Mouse (Mus musculus) neural tube, embryonic 11.5 days (tissue): Measurements from ENCODE around the gene Gpsm3. TPM values are rescaled to one million over a fixed set of nuclear protein-coding genes. Genes with fewer than 3 reads are reported as not detected.

Experiments used
- ATAC-seq: fragments of 200-750 bp; cut with Nextera tagmentation; 2 replicates; pipeline ENCODE4 v1.8.0; 2017; ENCODE audit warnings: moderate number of reproducible peaks, mild to moderate bottlenecking, moderate TSS enrichment, moderate library complexity; ENCODE audit not compliant: insufficient read depth, low FRiP score, low TSS enrichment
- DNase-seq: peaks from one replicate; pipeline ENCODE4 v3.0.0-alpha.2; 2015; ENCODE audit warnings: low spot score
- H3K27ac ChIP-seq: fragments of 300-500 bp; sonication (generic); 2 replicates; pipeline ENCODE4 v1.5.1; 2014; ENCODE audit warnings: low read depth, mild to moderate bottlenecking, low read length
- H3K27me3 ChIP-seq: fragments of 300-500 bp; sonication (generic); 2 replicates; pipeline ENCODE4 v1.6.1; 2014; ENCODE audit warnings: mild to moderate bottlenecking, low read length, mixed read lengths; ENCODE audit not compliant: control insufficient read depth, insufficient read depth
- H3K36me3 ChIP-seq: fragments of 300-500 bp; sonication (generic); 2 replicates; pipeline ENCODE4 v1.6.1; 2014; ENCODE audit warnings: mild to moderate bottlenecking, low read length, moderate library complexity, mixed read lengths; ENCODE audit not compliant: control insufficient read depth, insufficient read depth
- H3K4me1 ChIP-seq: fragments of 300-500 bp; sonication (generic); 2 replicates; pipeline ENCODE4 v1.6.1; 2014; ENCODE audit warnings: low read length, mixed read lengths; ENCODE audit not compliant: control insufficient read depth, insufficient read depth
- H3K4me2 ChIP-seq: fragments of 300-500 bp; sonication (generic); 2 replicates; pipeline ENCODE4 v1.6.1; 2014; ENCODE audit warnings: low read depth, mild to moderate bottlenecking, moderate library complexity
- H3K4me3 ChIP-seq: fragments of 300-500 bp; sonication (generic); 2 replicates; pipeline ENCODE4 v1.5.1; 2014; ENCODE audit warnings: low read depth, low read length
- H3K9ac ChIP-seq: fragments of 300-500 bp; sonication (generic); 2 replicates; pipeline ENCODE4 v1.6.1; 2014; ENCODE audit warnings: mild to moderate bottlenecking, low read length
- H3K9me3 ChIP-seq: fragments of 300-500 bp; sonication (generic); 2 replicates; pipeline ENCODE4 v1.6.1; 2016; ENCODE audit warnings: low read length; ENCODE audit not compliant: control insufficient read depth
- WGBS: fragments of 180-500 bp; shearing (Covaris S2); extraction: QIAGEN DNeasy Blood & Tissue Kit; methylation state at CpG from one replicate; pipeline ENCODE4 v1.1.7; 2014; 5-methylcytosine and 5-hydroxymethylcytosine counted together
- polyA plus RNA-seq: library from polyadenylated mRNA; unstranded; fragments of >200 nt; fragmentation: Nextera tagmentation; extraction: Ambion mirVana; gene quantifications from 2 replicates; pipeline ENCODE4 v1.2.1, GENCODE M21; 2014

Gene Gpsm3
- polyA plus RNA-seq, 1 experiment from 2014 or later = 4.0 TPM

DNA sequence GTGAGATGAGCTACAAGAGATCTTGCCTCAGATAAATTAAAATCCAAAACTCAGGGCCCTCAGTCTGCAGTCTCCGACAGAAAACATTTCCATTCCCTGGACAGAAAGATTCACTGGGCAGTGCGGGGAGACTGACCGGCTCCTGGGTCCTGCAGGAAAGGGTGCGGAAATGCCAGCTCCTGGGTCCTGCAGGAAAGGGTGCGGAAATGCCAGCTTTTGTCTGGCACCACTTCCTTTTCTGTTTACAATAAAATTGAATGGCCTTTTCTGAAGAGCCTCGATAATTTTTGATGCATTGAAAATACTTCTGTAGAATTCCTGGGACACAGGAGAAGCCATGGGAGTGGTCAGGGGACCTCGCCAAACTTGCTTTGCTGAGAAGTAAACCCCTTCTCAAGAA lies 30.5 kb upstream of the Gpsm3 start:
- no peaks in the 10 kb centered on the region for H3K27me3 ChIP-seq
- no peak overlapping the region for H3K4me2 ChIP-seq
- no peaks in the 10 kb centered on the region for H3K9me3 ChIP-seq
- H3K36me3 ChIP-seq = no peaks in the 10 kb centered on the region
- DNase-seq (no peak), ATAC-seq (no peak)
- H3K27ac ChIP-seq = no peak overlapping the region
- 87% methylated on average over 7 of the region's 7 CpGs for WGBS
- H3K4me3 ChIP-seq = no peak overlapping the region
- no peak overlapping the region for H3K9ac ChIP-seq
- H3K4me1 ChIP-seq = no peaks in the 10 kb centered on the region

DNA sequence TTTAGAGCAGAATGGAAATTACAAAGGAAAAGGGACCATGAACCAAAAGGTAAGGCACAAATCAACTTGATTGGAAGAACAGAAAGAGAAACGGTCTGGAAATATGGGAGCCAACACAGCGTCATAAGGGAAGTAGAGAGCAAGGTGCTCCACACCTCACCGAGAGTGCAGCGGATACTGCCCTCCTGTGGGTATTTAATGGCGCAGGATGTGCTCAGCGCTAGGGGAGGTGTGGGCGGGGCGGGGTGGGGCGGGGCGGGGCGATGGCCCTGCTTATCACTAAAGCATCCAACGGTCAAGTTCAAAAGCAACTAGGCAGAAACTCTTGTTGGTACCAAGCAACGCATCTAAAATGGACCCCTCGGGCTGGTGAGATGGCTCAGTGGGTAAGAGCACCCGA lies 29.7 kb upstream of the Gpsm3 start:
- no peaks in the 10 kb centered on the region for H3K4me1 ChIP-seq
- no peak overlapping the region for H3K4me2 ChIP-seq
- 27% methylated on average over 15 of the region's 15 CpGs for WGBS
- H3K27ac ChIP-seq = no peak overlapping the region
- ATAC-seq = no peak
- no peak overlapping the region for H3K4me3 ChIP-seq
- no peaks in the 10 kb centered on the region for H3K9me3 ChIP-seq
- no peaks in the 10 kb centered on the region for H3K36me3 ChIP-seq
- DNase-seq = no peak
- H3K9ac ChIP-seq = no peak overlapping the region
- no peaks in the 10 kb centered on the region for H3K27me3 ChIP-seq

DNA sequence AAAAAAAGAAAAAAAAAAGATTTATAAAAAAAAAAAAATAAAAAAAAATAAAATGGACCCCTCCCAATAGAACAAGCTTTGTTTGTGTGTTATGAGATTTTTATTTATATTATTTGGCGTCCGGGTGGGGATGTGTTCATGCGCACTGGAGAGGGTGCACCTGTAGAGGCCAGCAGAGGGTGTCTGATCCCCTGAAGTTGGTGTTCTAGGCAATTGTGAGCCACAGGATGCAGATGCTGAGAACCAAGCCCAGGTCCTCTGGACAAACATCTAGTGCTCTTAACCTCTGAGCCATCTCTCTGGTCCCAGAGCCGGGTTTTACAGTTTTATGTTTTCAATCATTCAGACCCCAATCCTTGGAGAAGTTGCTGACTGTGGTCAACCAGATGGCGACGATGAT lies 29.2 kb upstream of the Gpsm3 start:
- Histone ChIP-seq H3K4me1 (no peaks in the 10 kb centered on the region), H3K36me3 (no peaks in the 10 kb centered on the region), H3K9ac (no peak overlapping the region), H3K4me2 (no peak overlapping the region), H3K27me3 (no peaks in the 10 kb centered on the region), H3K9me3 (no peaks in the 10 kb centered on the region), H3K27ac (no peak overlapping the region), H3K4me3 (no peak overlapping the region)
- 98% methylated on average over 6 of the region's 6 CpGs for WGBS
- no peak for ATAC-seq
- DNase-seq = no peak

DNA sequence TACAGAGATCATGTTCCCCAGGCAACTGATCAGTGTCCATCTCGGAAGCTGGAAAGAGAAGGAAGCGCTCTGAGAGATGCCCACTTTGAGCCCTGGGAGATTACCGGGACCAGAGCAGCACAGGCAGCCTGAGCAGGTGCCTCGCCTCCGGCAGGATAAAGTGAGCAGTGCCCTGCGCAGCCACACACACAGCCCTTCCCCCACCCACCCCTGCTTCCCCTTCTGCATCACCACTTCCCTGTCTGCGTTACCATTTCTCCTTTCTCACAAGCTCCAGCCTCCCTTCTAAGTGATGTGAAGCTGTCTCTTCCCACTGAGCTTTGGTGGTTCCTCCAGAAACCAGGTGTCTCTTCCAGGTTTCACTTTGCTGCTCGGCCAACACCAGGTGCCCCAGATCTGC lies 28.4 kb upstream of the Gpsm3 start:
- Histone ChIP-seq H3K4me2 (no peak overlapping the region), H3K27ac (no peak overlapping the region)

DNA sequence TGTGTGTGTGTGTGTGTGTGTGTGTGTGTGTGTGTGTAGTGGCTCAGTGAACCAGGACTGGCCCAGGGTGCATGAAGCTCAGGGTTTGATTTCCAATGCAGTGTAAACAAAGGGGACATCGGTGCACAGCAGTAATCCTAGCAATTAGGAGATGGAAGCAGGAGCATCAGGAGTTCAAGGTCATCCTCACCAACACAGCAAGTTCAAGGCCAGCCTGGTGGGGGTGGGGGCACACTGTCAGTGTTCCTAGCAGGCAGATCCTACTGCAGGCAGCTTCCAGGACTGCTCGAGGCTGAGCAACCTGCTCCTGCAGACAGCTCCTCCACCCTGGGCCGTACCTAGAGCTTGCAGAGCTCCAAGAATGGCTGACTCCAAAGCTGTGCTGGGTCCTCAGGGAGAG lies 27.0 kb upstream of the Gpsm3 start:
- H3K4me3 ChIP-seq = no peak overlapping the region
- 74% methylated on average over 3 of the region's 3 CpGs for WGBS
- H3K9ac ChIP-seq = no peak overlapping the region
- H3K27ac ChIP-seq = no peak overlapping the region
- DNase-seq (no peak), ATAC-seq (no peak)
- H3K27me3 ChIP-seq = no peaks in the 10 kb centered on the region
- no peaks in the 10 kb centered on the region for H3K4me1 ChIP-seq
- H3K36me3 ChIP-seq = no peaks in the 10 kb centered on the region
- H3K9me3 ChIP-seq = no peaks in the 10 kb centered on the region
- no peak overlapping the region for H3K4me2 ChIP-seq

More for the DNA sequence above, 28.4 kb upstream of the Gpsm3 start:
- Histone ChIP-seq H3K9me3 (no peaks in the 10 kb centered on the region), H3K4me1 (no peaks in the 10 kb centered on the region), H3K27me3 (no peaks in the 10 kb centered on the region), H3K4me3 (no peak overlapping the region), H3K36me3 (no peaks in the 10 kb centered on the region), H3K9ac (no peak overlapping the region)
- 47% methylated on average over 8 of the region's 8 CpGs for WGBS
- ATAC-seq (no peak), DNase-seq (no peak)

DNA sequence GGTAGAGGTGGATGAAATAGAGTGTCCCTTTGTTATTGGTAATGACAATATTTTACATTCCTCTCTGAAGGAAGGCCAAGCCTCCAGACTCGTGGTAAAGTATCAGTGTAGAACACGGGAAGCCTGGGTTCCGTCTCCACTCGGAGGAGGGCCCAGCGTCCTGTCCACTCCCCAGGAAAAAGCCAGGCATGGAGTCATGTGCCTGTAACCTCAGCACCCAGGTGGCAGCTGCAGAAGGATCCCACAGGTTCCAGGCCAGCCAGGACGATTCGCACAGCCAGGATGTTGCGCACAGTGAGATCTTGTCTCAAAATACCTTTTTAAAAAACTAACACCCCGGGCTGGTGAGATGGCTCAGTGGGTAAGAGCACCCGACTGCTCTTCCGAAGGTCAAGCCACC lies 26.3 kb upstream of the Gpsm3 start:
- ATAC-seq (no peak), DNase-seq (no peak)
- Histone ChIP-seq H3K36me3 (no peaks in the 10 kb centered on the region), H3K27ac (no peak overlapping the region), H3K9me3 (no peaks in the 10 kb centered on the region), H3K4me3 (no peak overlapping the region), H3K27me3 (no peaks in the 10 kb centered on the region), H3K4me1 (no peaks in the 10 kb centered on the region), H3K9ac (no peak overlapping the region), H3K4me2 (no peak overlapping the region)
- 73% methylated on average over 11 of the region's 11 CpGs for WGBS

GRCm38 (mm10) chr17:34564003-34564421 lies 25.6 kb upstream of the Gpsm3 start, which contains the start of gene Notch4:
Gene Notch4, plus strand, starts transcription at chr17:34564268.
- no peak within 1 kb of the TSS for H3K4me3 ChIP-seq
- peak within 1 kb of the TSS; percentile 6; the same call in 1 of the 2 replicates for H3K27ac ChIP-seq
- 6% methylated on average over 6 of the region's 6 CpGs for WGBS
- ATAC-seq (no peak), DNase-seq (peak; percentile 25)
- H3K4me1 ChIP-seq = no peaks in the 10 kb centered on the region
- H3K9ac ChIP-seq = peak within 1 kb of the TSS; percentile 16; the same call in 1 of the 2 replicates
- H3K27me3 ChIP-seq = no peaks in the 10 kb centered on the region
- no peaks in the 10 kb centered on the region for H3K9me3 ChIP-seq
- no peak within 1 kb of the TSS for H3K4me2 ChIP-seq
- H3K36me3 ChIP-seq = no peaks in the 10 kb centered on the region

- Histone ChIP-seq H3K9me3 (no peaks in the 10 kb centered on the region), H3K4me3 (no peak overlapping the region), H3K27ac (peak overlapping the region; percentile 6; the same call in 1 of the 2 replicates), H3K27me3 (no peaks in the 10 kb centered on the region), H3K4me1 (no peaks in the 10 kb centered on the region), H3K4me2 (no peak overlapping the region), H3K9ac (no peak overlapping the region), H3K36me3 (no peaks in the 10 kb centered on the region)
- ATAC-seq = no peak
- DNase-seq = peak; percentile 5
- WGBS = 42% methylated on average over 3 of the region's 3 CpGs
Measured at GRCm38 (mm10) chr17:34564796-34565195, 24.8 kb upstream of the Gpsm3 start.

DNA sequence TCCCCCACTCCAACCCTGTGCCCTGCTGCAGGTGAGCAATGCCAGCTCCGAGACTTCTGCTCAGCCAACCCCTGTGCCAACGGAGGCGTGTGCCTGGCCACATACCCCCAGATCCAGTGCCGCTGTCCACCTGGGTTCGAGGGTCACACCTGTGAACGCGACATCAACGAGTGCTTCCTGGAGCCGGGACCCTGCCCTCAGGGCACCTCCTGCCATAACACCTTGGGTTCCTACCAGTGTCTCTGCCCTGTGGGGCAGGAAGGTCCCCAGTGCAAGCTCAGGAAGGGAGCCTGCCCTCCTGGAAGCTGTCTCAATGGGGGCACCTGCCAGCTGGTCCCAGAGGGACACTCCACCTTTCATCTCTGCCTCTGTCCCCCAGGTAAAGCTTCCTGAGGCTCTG lies 22.3 kb upstream of the Gpsm3 start:
- Histone ChIP-seq H3K4me2 (no peak overlapping the region), H3K27me3 (no peaks in the 10 kb centered on the region), H3K27ac (no peak overlapping the region), H3K4me3 (no peak overlapping the region), H3K4me1 (no peaks in the 10 kb centered on the region), H3K9ac (no peak overlapping the region), H3K9me3 (no peaks in the 10 kb centered on the region), H3K36me3 (no peaks in the 10 kb centered on the region)
- WGBS = 72% methylated on average over 9 of the region's 9 CpGs
- ATAC-seq = no peak
- no peak for DNase-seq
